Mouse (Mus musculus) E14TG2a.4 (cell line): ENCODE measurements around the gene Dnah9.

Experiments used
- CTCF ChIP-seq: conservative IDR thresholded peaks from 2 replicates; pipeline ENCODE4 v1.5.1; 2014; ENCODE audit warnings: low read length
- NANOG ChIP-seq: IDR thresholded peaks from 2 replicates; pipeline ENCODE4 v1.6.1; 2014; ENCODE audit warnings: borderline replicate concordance, low read length, mixed read lengths
- POU5F1 ChIP-seq: IDR thresholded peaks from 2 replicates; pipeline ENCODE4 v1.6.1; 2014; ENCODE audit warnings: low read length, borderline replicate concordance

DNA sequence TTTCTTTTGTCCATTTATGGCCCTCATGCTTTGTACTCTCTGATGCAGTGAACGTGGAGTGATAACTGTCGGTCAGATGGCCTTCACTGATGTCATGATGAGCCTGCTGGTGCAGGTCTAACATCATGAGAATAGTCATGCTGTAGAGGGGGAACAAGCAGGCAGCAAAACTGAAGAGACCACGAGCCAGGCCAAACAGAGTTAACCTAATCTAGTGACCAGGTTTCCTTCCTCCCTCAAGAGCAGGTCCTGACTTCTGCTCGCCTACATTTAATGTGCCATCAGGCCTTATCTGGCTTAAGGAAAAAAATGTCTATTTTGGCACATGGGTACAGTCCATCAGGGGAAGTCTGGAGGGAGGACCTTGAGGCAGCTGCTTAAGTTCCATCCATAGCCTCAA is 259.2 kb downstream of the Dnah9 start:
- no peak for TF ChIP-seq CTCF
- TF ChIP-seq NANOG: no peak
- TF ChIP-seq POU5F1: no peak
